ENCODE assay signal across 1 mouse cellular context in genomic region chr2:93873449-93874226, GRCm38 (mm10).
TF ChIP-seq lines count a peak whose summit lies in the region.

No protein-coding gene starts in this region.

TF ChIP-seq in CH12.LX, 34 proteins besides CTCF, POLR2A, EP300 and RAD21 (continued from another document):
- no peak for TF ChIP-seq KAT2A (IDR thresholded peaks at IDR 0.05; ENCODE audit: insufficient replicate concordance, low read length)
- TF ChIP-seq HCFC1 (IDR thresholded peaks at IDR 0.05; ENCODE audit: low read depth, low read length): no peak
- no peak for TF ChIP-seq USF2 (conservative IDR thresholded peaks at IDR 0.05; ENCODE audit: low read depth, low read length)
- no peak for TF ChIP-seq NRF1 (IDR thresholded peaks at IDR 0.05; ENCODE audit: low read depth, low read length)
